Mouse (Mus musculus): ENCODE measurements around the gene Ahdc1. TPM values are rescaled to one million over a fixed set of nuclear protein-coding genes. Genes with fewer than 3 reads are reported as not detected.
"Not testable (repeated sequence)": the region's sequence is repeated elsewhere in the genome, so short reads cannot be mapped to it uniquely, and the experiment has no call there.

Ahdc1 gene
- polyA plus RNA-seq, 1 experiment: 25.8 TPM

DNA sequence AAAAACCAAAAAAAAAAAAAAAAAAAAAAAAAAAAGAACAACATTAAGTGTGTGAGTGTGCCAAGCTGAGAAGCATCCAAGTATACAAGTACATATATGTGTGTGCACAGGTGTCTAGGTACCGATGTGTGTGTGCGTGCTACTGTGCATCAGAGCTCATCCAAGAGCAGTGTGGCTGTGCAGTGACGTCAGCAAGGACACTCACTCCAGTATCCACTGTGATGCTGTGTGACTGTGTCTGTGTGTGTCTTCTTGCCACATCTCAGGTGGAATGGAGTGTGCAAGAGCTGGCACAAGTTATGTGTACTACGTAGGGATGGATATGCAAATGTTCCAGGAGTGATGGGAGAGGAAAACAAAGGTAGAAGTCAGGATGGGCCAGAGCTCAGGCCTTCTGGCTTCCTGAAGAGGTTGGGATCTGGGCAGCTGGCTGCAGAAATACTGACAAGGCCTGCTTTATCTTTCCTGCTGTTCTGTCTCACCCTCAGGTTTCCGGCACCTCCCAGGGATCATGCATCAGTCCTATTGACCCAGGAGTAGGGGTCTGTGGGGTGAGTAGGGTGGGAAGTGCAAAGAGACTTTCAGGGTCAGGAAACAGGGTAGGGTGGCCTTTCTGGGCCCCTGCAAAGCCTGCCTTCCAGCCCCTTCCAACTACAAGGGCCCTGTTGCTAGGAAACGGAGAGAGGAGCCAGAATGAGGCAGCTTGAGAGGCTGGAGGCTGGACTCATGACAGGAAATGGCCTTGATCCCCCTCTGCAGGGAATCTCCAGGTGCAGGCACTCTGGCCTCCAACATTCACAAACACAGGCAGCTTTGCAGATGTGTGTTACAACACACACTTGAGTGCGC, 27.2 kb upstream of the Ahdc1 start:
- WGBS: 75% methylated on average over 7 of the region's 7 CpGs
- Histone ChIP-seq H3K4me3 (replicated peaks; ENCODE audit: extremely low read depth, low read depth, low read length) (no peak overlapping the region), H3K4me1 (ENCODE audit: control insufficient read depth, insufficient read depth, low read length) (no peaks in the 10 kb centered on the region)
- DNase-seq: no peak
- TF ChIP-seq POLR2A (IDR thresholded peaks at IDR 0.05; ENCODE audit: borderline replicate concordance, extremely low read depth, low read depth, low read length): no peak
- TF ChIP-seq CTCF (IDR thresholded peaks at IDR 0.05; ENCODE audit: insufficient read depth, low read length): no peak

DNA sequence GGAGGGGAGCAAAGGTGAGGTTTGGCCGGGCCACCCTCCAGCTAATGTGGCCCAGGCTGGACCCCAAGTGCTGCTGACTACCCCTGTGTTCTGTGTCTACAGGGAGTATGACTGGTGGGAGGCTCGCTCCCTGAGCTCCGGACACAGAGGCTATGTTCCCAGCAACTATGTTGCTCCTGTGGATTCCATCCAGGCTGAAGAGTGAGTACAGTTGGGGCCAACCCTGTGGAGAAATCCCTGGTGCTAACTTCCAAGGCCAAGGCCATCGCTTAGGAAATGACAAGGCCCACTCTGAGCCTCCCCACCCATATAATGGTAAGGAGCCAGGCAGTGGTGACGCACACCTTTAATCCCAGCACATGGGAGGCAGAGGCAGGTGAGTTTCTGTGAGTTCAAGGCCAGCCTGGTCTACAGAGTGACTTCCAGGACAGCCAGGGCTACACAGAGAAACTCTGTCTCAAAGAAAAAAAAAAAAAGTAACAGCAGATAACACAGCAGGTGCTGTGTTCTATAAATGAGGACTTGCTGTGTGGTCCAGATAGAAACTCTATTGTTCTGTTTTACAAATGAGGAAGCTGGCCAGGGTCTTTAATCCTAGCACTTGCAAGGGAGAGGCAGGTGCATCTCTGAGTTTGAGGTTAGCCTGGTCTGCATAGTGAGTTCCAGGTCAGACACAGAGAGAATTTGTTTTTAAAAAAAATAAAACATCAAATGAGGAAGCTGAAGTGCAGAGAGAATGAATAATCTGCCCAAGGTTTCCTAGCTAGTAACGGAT, 22.3 kb upstream of the Ahdc1 start:
- DNase-seq: no peak
- Histone ChIP-seq H3K4me3 (replicated peaks; ENCODE audit: extremely low read depth, low read depth, low read length) (no peak overlapping the region), H3K4me1 (ENCODE audit: control insufficient read depth, insufficient read depth, low read length) (no peaks in the 10 kb centered on the region)
- WGBS: 89% methylated on average over 6 of the region's 6 CpGs
- TF ChIP-seq CTCF (IDR thresholded peaks at IDR 0.05; ENCODE audit: insufficient read depth, low read length): no peak
- TF ChIP-seq POLR2A (IDR thresholded peaks at IDR 0.05; ENCODE audit: borderline replicate concordance, extremely low read depth, low read depth, low read length): no peak

DNA sequence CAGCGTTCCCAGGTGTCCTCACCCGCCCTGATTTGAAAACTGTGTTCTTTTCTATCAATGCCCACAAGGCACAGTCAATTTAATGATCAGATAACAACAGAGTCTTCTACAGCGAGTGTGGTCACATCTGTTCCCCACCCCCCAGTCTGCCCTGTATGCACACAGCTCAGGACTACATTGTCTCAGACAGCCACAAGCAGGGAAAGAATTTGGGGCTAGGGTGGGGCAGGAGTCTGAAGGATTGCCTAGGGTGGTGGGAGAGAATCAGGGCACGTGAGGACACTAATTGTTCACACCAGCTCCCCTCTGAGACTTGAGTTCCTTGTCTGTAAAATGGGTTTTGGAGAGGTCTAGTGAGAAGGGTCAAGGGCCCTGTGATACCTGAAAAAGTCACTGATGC, 17.5 kb upstream of the Ahdc1 start:
- Histone ChIP-seq H3K4me3 (replicated peaks; ENCODE audit: extremely low read depth, low read depth, low read length) (no peak overlapping the region), H3K4me1 (ENCODE audit: control insufficient read depth, insufficient read depth, low read length) (no peaks in the 10 kb centered on the region)
- 72% methylated on average over 4 of the region's 4 CpGs for WGBS
- TF ChIP-seq POLR2A (IDR thresholded peaks at IDR 0.05; ENCODE audit: borderline replicate concordance, extremely low read depth, low read depth, low read length) (no peak), CTCF (IDR thresholded peaks at IDR 0.05; ENCODE audit: insufficient read depth, low read length) (no peak)
- DNase-seq: no peak

DNA sequence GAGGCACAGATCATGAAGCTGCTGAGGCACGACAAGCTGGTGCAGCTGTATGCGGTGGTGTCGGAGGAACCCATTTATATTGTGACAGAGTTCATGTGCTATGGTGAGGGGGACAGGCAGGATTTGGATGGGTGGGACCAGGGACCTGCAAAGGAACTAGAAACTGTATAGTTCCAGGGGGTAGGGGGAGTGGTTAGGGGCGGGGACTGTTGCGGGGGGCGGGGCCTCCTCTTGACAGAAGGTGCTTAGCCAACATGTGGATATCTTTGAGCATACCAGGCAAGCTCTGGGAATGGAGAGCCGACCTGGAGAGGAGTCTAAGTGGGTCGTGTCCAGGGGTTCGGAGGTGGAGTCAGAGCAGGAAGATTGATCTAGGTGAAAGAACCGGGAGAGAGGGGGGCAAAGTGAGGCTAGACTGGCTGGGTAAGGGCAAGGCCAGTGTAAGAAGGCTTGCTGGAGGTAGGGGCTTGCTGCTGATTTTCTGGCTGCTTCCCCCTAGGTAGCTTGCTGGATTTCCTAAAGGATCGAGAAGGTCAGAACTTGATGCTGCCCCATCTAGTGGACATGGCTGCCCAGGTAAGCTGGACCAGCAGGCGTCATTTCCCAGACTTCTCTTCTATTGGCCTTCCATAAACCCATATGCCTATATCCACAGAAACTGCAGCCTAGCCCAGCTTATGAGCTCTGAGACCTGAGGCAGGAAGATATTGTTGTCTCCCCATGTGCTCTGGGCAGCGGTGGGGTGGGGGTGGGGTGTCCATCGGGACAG, 13.4 kb upstream of the Ahdc1 start:
- Histone ChIP-seq H3K4me3 (replicated peaks; ENCODE audit: extremely low read depth, low read depth, low read length) (no peak overlapping the region), H3K4me1 (ENCODE audit: control insufficient read depth, insufficient read depth, low read length) (no peaks in the 10 kb centered on the region)
- WGBS: 45% methylated on average over 14 of the region's 14 CpGs
- TF ChIP-seq POLR2A (IDR thresholded peaks at IDR 0.05; ENCODE audit: borderline replicate concordance, extremely low read depth, low read depth, low read length) (no peak), CTCF (IDR thresholded peaks at IDR 0.05; ENCODE audit: insufficient read depth, low read length) (no peak)
- no peak for DNase-seq

DNA sequence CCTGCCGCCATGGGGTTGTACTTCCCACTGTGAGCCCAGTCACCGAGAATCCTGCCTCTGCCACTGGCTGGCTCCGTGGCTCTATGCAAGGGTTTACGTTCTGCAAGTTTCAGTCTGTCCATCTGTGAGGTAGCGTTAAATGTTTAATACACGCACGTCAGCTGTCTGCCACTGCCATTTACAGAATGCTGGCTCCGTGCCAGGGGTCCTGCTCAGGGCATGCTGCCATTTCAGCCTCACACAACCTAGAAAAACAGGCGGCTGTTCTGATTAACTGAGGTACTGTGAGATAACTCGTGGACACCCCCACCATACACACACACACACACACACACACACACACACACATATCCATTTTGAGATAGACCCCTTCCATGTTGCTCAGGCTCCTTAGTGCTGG, 8.2 kb upstream of the Ahdc1 start:
- Histone ChIP-seq H3K4me1 (ENCODE audit: control insufficient read depth, insufficient read depth, low read length) (no peaks in the 10 kb centered on the region), H3K4me3 (replicated peaks; ENCODE audit: extremely low read depth, low read depth, low read length) (no peak overlapping the region)
- TF ChIP-seq CTCF (IDR thresholded peaks at IDR 0.05; ENCODE audit: insufficient read depth, low read length) (no peak), POLR2A (IDR thresholded peaks at IDR 0.05; ENCODE audit: borderline replicate concordance, extremely low read depth, low read depth, low read length) (no peak)
- WGBS: 22% methylated on average over 10 of the region's 10 CpGs
- DNase-seq: no peak

DNA sequence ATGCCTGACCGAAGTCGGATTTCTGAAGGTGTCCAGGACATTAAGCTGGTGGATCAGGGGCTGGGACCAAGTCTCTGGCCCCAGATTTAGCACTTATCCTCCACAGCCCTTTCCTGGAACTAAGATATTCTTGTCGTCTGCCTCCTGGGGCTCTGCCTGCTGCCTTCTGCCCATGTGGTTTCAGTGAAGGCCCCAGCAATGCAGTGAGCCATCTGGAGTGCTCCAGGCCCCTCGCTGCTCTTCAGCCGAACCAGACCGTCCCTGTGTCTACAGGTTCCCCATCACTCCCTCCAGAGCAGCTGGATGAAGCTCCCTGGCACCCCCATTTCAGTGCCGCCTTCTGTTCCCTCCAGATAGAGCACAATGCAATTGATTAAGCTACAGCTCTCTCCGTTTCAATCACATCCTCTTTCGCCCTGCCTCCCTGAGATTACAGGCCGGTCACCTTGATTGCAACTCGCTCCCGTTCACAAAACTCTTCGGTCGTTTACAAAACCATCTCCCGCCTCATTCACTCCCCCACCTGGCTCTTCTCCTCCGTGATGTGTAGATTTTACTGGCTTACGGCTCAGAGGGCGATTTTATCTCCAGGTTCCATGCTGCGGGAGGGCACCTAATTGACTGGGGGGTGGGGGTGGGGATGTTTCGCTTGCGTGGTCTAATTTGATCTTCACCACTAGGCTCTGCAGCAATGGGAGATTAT, 7.6 kb upstream of the Ahdc1 start:
- H3K4me1 ChIP-seq (ENCODE audit: control insufficient read depth, insufficient read depth, low read length): no peaks in the 10 kb centered on the region
- WGBS: 72% methylated on average over 21 of the region's 21 CpGs
- no peak overlapping the region for H3K4me3 ChIP-seq (replicated peaks; ENCODE audit: extremely low read depth, low read depth, low read length)
- no peak for DNase-seq
- TF ChIP-seq CTCF (IDR thresholded peaks at IDR 0.05; ENCODE audit: insufficient read depth, low read length) (no peak), POLR2A (IDR thresholded peaks at IDR 0.05; ENCODE audit: borderline replicate concordance, extremely low read depth, low read depth, low read length) (no peak)

DNA sequence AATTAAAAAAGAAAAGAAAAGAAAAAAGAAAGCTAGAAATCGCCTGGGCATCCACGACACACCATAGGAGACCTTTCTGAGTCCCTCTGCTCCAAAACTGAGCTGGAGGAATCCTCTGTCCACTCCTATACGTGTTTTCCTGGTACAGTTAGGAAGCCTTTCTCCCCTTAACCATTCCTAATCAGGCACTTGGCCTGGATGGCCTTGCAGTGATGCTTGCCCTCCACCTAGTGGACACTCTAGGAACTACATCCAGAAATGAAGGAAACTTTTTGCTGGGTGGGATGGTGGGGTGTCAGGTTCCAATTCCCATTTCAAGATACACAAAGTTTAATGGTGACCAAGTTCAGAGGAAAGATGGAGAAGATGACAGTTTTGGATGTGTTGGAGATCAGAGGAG, 5.8 kb upstream of the Ahdc1 start:
- DNase-seq: peak; percentile 68
- Histone ChIP-seq H3K4me3 (replicated peaks; ENCODE audit: extremely low read depth, low read depth, low read length) (no peak overlapping the region), H3K4me1 (ENCODE audit: control insufficient read depth, insufficient read depth, low read length) (no peaks in the 10 kb centered on the region)
- TF ChIP-seq CTCF (IDR thresholded peaks at IDR 0.05; ENCODE audit: insufficient read depth, low read length): peak; percentile 98
- TF ChIP-seq POLR2A (IDR thresholded peaks at IDR 0.05; ENCODE audit: borderline replicate concordance, extremely low read depth, low read depth, low read length): no peak
- WGBS: 9% methylated on average over 3 of the region's 3 CpGs

DNA sequence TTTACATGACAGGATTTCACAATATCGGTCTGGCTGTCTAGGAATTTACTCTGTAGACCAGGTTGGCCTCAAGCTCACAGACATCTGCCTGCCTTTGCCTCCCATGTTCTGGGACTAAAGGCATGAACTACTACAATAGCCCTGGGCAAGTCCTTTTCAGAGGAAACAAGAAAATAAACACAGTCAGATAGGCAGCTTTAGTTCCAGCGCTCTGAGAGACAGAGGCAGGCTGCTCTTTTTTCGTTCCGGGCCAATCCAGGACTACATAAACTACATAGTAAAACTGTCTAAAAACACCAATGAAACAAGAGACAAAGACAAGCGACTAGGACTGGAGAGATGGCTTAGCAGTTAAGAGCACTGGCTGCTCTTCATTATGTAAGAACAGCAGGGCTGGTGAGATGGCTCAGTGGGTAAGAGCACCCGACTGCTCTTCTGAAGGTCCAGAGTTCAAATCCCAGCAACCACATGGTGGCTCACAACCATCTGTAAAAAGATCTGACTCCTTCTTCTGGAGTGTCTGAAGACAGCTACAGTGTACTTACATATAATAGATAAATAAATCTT, 5.1 kb upstream of the Ahdc1 start:
- WGBS: 45% methylated on average over 6 of the region's 6 CpGs
- not testable (repeated sequence) for H3K4me3 ChIP-seq (replicated peaks; ENCODE audit: extremely low read depth, low read depth, low read length); DNase-seq

More for the DNA sequence above, 5.1 kb upstream of the Ahdc1 start:
- not testable (repeated sequence) for H3K4me1 ChIP-seq (ENCODE audit: control insufficient read depth, insufficient read depth, low read length)

Data from lung, adult 2 months (tissue).